15 mouse cellular contexts compared by ENCODE assay signal in genomic region chr5:51517440-51518187, GRCm38 (mm10).
"Had no signal": no experiment of that assay in that cellular context is flagged by ENCODE, and none has a peak within 500 bp of the region (broad histone marks: within the 10 kb centered on the region; RNA-seq: fewer than 3 reads in every experiment).

No protein-coding gene starts in this region.

- H3K27ac ChIP-seq: limb, embryonic 15.5 days; liver, embryonic 12.5 days; midbrain, embryonic 15.5 days; neural tube, embryonic 12.5 days; stomach, embryonic 15.5 days had no signal

- H3K27me3 ChIP-seq: limb, embryonic 15.5 days; liver, embryonic 12.5 days; megakaryocyte, embryonic 14.5 days; midbrain, embryonic 15.5 days; neural tube, embryonic 12.5 days; stomach, embryonic 15.5 days had no signal

- DNase-seq: kidney, postnatal 25 days; layer of hippocampus, postnatal 36 days; lung, embryonic 14.5 days; lung, postnatal 10 days; lung, postnatal 4 days; right cerebral cortex, postnatal 14 days; thymus, adult 2 months; thymus, postnatal 25 days had no signal

- H3K9ac ChIP-seq: limb, embryonic 15.5 days; liver, embryonic 12.5 days; lung, embryonic 14.5 days; midbrain, embryonic 15.5 days; neural tube, embryonic 12.5 days; stomach, embryonic 15.5 days had no signal

- H3K4me3 ChIP-seq: limb, embryonic 15.5 days; liver, embryonic 12.5 days; megakaryocyte, embryonic 14.5 days; midbrain, embryonic 15.5 days; neural tube, embryonic 12.5 days; stomach, embryonic 15.5 days had no signal

- H3K4me2 ChIP-seq: limb, embryonic 15.5 days; liver, embryonic 12.5 days; lung, embryonic 14.5 days; midbrain, embryonic 11.5 days; midbrain, embryonic 15.5 days; neural tube, embryonic 12.5 days; stomach, embryonic 15.5 days had no signal

- H3K9me3 ChIP-seq: limb, embryonic 15.5 days; liver, embryonic 12.5 days; megakaryocyte, embryonic 14.5 days; midbrain, embryonic 15.5 days; neural tube, embryonic 12.5 days; stomach, embryonic 15.5 days had no signal

- H3K4me1 ChIP-seq: limb, embryonic 15.5 days; liver, embryonic 12.5 days; megakaryocyte, embryonic 14.5 days; midbrain, embryonic 15.5 days; neural tube, embryonic 12.5 days; stomach, embryonic 15.5 days had no signal

- H3K36me3 ChIP-seq: limb, embryonic 15.5 days; liver, embryonic 12.5 days; midbrain, embryonic 15.5 days; neural tube, embryonic 12.5 days; stomach, embryonic 15.5 days had no signal

- ATAC-seq: liver, embryonic 12.5 days; midbrain, embryonic 15.5 days had no signal
